Mouse (Mus musculus): ENCODE results near the gene Nop56. TPM values are rescaled to one million over a fixed set of nuclear protein-coding genes. Genes with fewer than 3 reads are reported as not detected.

The Nop56 gene
- polyA plus RNA-seq, 1 experiment from 2014 or later: 104 TPM

DNA sequence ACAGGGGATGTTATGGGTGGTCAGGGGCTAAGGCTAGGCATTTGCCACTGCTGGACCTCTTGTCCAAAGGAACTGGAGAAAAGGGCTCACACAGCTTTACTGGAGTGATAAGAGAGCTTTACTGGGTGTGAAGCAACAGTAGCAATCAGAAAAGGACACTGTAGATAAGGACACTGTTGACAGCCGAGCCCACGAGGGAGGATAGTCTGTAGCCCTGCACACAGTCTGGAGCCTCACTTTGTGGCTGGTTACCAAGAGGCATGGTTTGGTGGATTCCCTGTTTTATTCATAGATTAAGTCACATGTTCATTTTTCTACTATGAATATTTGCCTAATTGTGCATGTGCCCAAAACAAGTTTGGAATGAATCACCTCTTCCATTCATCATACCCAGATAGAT lies 11.8 kb upstream of the Nop56 start:
- 41% methylated on average over 2 of the region's 2 CpGs for WGBS
- H3K27ac ChIP-seq (replicated peaks): no peak overlapping the region
- no peaks in the 10 kb centered on the region for H3K36me3 ChIP-seq (ENCODE audit: control insufficient read depth, insufficient read depth, low read length)
- TF ChIP-seq EP300 (optimal IDR thresholded peaks at IDR 0.05) (no peak), CTCF (IDR thresholded peaks at IDR 0.05; ENCODE audit: low read depth) (no peak)
- ATAC-seq (ENCODE audit: low FRiP score, low TSS enrichment) (no peak), DNase-seq (ENCODE audit: low spot score) (no peak)
- H3K4me1 ChIP-seq (replicated peaks; ENCODE audit: control insufficient read depth, insufficient read depth): no peaks in the 10 kb centered on the region
- no peak overlapping the region for H3K9ac ChIP-seq (ENCODE audit: low read length)
- no peak overlapping the region for H3K4me2 ChIP-seq (replicated peaks; ENCODE audit: low read depth)
- no peaks in the 10 kb centered on the region for H3K27me3 ChIP-seq (ENCODE audit: control insufficient read depth, insufficient read depth, low read length)
- no peaks in the 10 kb centered on the region for H3K9me3 ChIP-seq (ENCODE audit: control insufficient read depth, low read length)
- H3K4me3 ChIP-seq (ENCODE audit: low read depth, low read length): no peak overlapping the region

DNA sequence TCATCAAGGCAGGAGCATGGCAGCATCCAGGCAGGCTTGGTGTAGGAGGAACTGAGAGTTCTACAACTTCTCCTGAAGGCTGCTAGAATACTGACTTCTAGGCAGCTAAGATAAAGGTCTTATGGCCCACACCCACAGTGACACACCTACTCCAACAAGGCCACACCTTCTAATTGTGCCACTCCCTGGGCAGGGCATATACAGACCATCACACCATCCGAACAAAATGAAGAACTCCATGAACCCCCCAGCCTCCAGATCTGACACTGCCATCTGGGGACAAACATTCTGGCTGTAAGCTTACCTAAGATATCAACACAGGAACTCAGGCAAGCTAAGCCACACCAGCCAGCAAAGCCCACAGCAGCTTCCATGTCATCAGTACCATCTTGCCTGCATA lies 8.7 kb upstream of the Nop56 start:
- no peak overlapping the region for H3K4me2 ChIP-seq (replicated peaks; ENCODE audit: low read depth)
- no peak overlapping the region for H3K27ac ChIP-seq (replicated peaks)
- no peaks in the 10 kb centered on the region for H3K4me1 ChIP-seq (replicated peaks; ENCODE audit: control insufficient read depth, insufficient read depth)
- no peaks in the 10 kb centered on the region for H3K36me3 ChIP-seq (ENCODE audit: control insufficient read depth, insufficient read depth, low read length)
- WGBS: 83% methylated on average over 1 of the region's 1 CpGs
- TF ChIP-seq CTCF (IDR thresholded peaks at IDR 0.05; ENCODE audit: low read depth) (no peak), EP300 (optimal IDR thresholded peaks at IDR 0.05) (no peak)
- H3K9me3 ChIP-seq (ENCODE audit: control insufficient read depth, low read length): no peaks in the 10 kb centered on the region
- H3K27me3 ChIP-seq (ENCODE audit: control insufficient read depth, insufficient read depth, low read length): no peaks in the 10 kb centered on the region
- H3K4me3 ChIP-seq (ENCODE audit: low read depth, low read length): no peak overlapping the region
- DNase-seq (ENCODE audit: low spot score): no peak
- H3K9ac ChIP-seq (ENCODE audit: low read length): no peak overlapping the region
- 0 out of 2 replicates have a peak, but pooled peaks have one; percentile 56 for ATAC-seq (ENCODE audit: low FRiP score, low TSS enrichment)

DNA sequence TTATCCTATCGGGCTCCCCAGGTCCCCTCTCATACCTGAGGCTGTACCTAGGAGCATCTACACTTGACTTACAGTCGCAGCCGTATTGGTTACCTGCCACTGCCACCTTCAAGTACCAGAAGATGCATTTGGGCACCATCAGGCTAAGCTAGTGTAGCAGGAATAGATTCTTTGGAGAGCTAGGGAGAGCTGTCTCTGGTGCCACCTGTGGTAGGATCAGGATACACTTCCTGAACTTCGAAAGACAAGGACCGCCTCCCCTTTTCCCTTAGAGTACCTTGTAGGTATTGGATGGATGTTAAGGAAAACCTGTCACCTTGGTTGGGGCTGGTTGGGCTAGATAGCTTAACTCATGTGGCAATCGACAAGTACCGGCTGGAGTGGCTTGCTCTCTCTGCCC lies 6.2 kb upstream of the Nop56 start:
- Histone ChIP-seq H3K27me3 (ENCODE audit: control insufficient read depth, insufficient read depth, low read length) (no peaks in the 10 kb centered on the region), H3K4me2 (replicated peaks; ENCODE audit: low read depth) (no peak overlapping the region), H3K9ac (ENCODE audit: low read length) (no peak overlapping the region), H3K9me3 (ENCODE audit: control insufficient read depth, low read length) (no peaks in the 10 kb centered on the region), H3K36me3 (ENCODE audit: control insufficient read depth, insufficient read depth, low read length) (no peaks in the 10 kb centered on the region), H3K4me1 (replicated peaks; ENCODE audit: control insufficient read depth, insufficient read depth) (no peaks in the 10 kb centered on the region), H3K27ac (replicated peaks) (no peak overlapping the region), H3K4me3 (ENCODE audit: low read depth, low read length) (no peak overlapping the region)
- no peak for ATAC-seq (ENCODE audit: low FRiP score, low TSS enrichment)
- TF ChIP-seq CTCF (IDR thresholded peaks at IDR 0.05; ENCODE audit: low read depth): peak; percentile 36
- no peak for TF ChIP-seq EP300 (optimal IDR thresholded peaks at IDR 0.05)
- DNase-seq (ENCODE audit: low spot score): no peak
- WGBS: 56% methylated on average over 7 of the region's 7 CpGs

DNA sequence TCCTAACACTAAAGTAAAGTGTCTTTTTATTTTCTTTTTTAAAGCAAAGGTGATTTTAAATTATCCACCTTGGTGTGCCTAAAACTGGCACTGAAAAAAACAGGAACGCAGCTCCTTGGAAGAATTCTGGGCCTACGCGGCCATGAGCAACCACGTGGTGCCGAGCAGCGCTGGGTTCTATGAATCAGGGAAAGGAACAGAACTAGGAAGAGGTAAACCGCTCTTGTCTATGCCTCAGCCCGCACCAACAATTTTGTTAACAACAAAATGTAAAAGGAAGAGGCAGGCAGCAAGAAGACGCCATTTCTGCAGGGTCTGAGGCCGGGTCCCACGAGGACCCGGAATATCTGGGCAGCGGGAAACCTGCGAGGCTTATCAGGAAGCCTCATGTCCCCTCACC lies 498 bp upstream of the Nop56 start:
- no peak; the same call in 1 of the 2 replicates for ATAC-seq (ENCODE audit: low FRiP score, low TSS enrichment)
- no peak for DNase-seq (ENCODE audit: low spot score)
- Histone ChIP-seq H3K27ac (replicated peaks) (peak overlapping the region; percentile 70), H3K4me2 (replicated peaks; ENCODE audit: low read depth) (peak overlapping the region; percentile 81), H3K36me3 (ENCODE audit: control insufficient read depth, insufficient read depth, low read length) (peaks cover 11% of the 10 kb centered on the region), H3K9ac (ENCODE audit: low read length) (peak overlapping the region; percentile 86), H3K9me3 (ENCODE audit: control insufficient read depth, low read length) (no peaks in the 10 kb centered on the region), H3K27me3 (ENCODE audit: control insufficient read depth, insufficient read depth, low read length) (no peaks in the 10 kb centered on the region), H3K4me3 (ENCODE audit: low read depth, low read length) (peak overlapping the region; percentile 83), H3K4me1 (replicated peaks; ENCODE audit: control insufficient read depth, insufficient read depth) (peaks cover 7% of the 10 kb centered on the region; the same call in 1 of the 2 replicates)
- no peak for TF ChIP-seq EP300 (optimal IDR thresholded peaks at IDR 0.05)
- no peak for TF ChIP-seq CTCF (IDR thresholded peaks at IDR 0.05; ENCODE audit: low read depth)
- 1% methylated on average over 14 of the region's 14 CpGs for WGBS

DNA sequence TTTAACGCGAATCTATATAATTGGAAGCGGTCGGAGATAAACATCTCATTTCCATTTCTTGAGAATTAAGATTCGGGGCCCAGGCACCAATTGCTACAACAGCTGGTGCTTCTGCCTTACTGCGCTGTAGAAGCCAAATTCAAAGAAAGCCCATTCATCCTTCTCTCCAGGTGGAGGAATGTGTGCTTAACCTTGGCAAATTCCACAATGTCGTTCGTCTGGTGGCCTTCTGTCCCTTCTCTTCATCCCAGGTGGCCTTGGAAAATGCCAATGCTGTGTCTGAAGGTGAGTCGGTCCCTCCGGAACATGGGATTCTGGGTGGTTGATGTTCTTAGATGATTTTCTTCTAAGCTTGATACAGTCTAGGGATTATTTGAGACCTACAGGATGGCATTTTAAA lies 632 bp downstream of the Nop56 start:
- no peak for ATAC-seq (ENCODE audit: low FRiP score, low TSS enrichment)

DNA sequence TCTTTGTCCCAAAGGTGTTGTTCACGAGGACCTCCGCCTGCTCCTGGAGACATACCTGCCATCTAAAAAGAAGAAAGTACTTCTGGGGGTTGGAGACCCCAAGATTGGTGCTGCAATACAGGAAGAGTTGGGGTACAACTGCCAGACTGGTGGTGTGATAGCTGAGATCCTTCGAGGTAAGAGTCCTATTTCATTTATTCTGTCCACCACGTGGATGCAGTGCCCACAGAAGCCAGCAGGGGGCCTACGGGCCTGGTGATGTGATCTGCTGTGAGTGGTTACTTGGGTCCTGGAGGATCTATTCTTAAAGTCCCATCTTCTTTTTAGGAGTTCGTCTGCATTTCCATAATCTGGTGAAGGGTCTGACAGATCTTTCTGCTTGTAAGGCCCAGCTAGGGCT lies 1.4 kb downstream of the Nop56 start:
- 37% methylated on average over 6 of the region's 6 CpGs for WGBS
- peaks cover 20% of the 10 kb centered on the region for H3K36me3 ChIP-seq (ENCODE audit: control insufficient read depth, insufficient read depth, low read length)
- DNase-seq (ENCODE audit: low spot score): peak; percentile 77
- H3K4me2 ChIP-seq (replicated peaks; ENCODE audit: low read depth): peak overlapping the region; percentile 81
- TF ChIP-seq EP300 (optimal IDR thresholded peaks at IDR 0.05) (no peak), CTCF (IDR thresholded peaks at IDR 0.05; ENCODE audit: low read depth) (peak; percentile 80)
- no peak overlapping the region for H3K4me3 ChIP-seq (ENCODE audit: low read depth, low read length)
- ATAC-seq (ENCODE audit: low FRiP score, low TSS enrichment): no peak
- H3K4me1 ChIP-seq (replicated peaks; ENCODE audit: control insufficient read depth, insufficient read depth): peaks cover 7% of the 10 kb centered on the region; the same call in 1 of the 2 replicates
- H3K27me3 ChIP-seq (ENCODE audit: control insufficient read depth, insufficient read depth, low read length): no peaks in the 10 kb centered on the region
- H3K9me3 ChIP-seq (ENCODE audit: control insufficient read depth, low read length): no peaks in the 10 kb centered on the region
- no peak overlapping the region for H3K9ac ChIP-seq (ENCODE audit: low read length)
- H3K27ac ChIP-seq (replicated peaks): no peak overlapping the region

More for the DNA sequence above, 632 bp downstream of the Nop56 start:
- H3K4me2 ChIP-seq (replicated peaks; ENCODE audit: low read depth): peak overlapping the region; percentile 81
- peaks cover 7% of the 10 kb centered on the region; the same call in 1 of the 2 replicates for H3K4me1 ChIP-seq (replicated peaks; ENCODE audit: control insufficient read depth, insufficient read depth)
- peaks cover 19% of the 10 kb centered on the region for H3K36me3 ChIP-seq (ENCODE audit: control insufficient read depth, insufficient read depth, low read length)
- peak overlapping the region; percentile 83 for H3K4me3 ChIP-seq (ENCODE audit: low read depth, low read length)
- no peak for DNase-seq (ENCODE audit: low spot score)
- 1% methylated on average over 10 of the region's 10 CpGs for WGBS
- no peak overlapping the region for H3K27ac ChIP-seq (replicated peaks)
- H3K9me3 ChIP-seq (ENCODE audit: control insufficient read depth, low read length): no peaks in the 10 kb centered on the region
- no peak for TF ChIP-seq CTCF (IDR thresholded peaks at IDR 0.05; ENCODE audit: low read depth)
- TF ChIP-seq EP300 (optimal IDR thresholded peaks at IDR 0.05): no peak
- H3K27me3 ChIP-seq (ENCODE audit: control insufficient read depth, insufficient read depth, low read length): no peaks in the 10 kb centered on the region
- peak overlapping the region; percentile 86 for H3K9ac ChIP-seq (ENCODE audit: low read length)
